Mouse (Mus musculus) mouse trophoblast stem cell (cell line): Measurements from ENCODE around the gene Smurf1.

Experiments
- in situ Hi-C, 2 experiments: fragments of 300-500 bp; cut with MseI, MboI; formaldehyde crosslinking; loops; 2 replicates in 1 of 2; 3 replicates in 1 of 2; pipeline ENCODE4 v1.15.1; 2025

Gene Smurf1

DNA sequence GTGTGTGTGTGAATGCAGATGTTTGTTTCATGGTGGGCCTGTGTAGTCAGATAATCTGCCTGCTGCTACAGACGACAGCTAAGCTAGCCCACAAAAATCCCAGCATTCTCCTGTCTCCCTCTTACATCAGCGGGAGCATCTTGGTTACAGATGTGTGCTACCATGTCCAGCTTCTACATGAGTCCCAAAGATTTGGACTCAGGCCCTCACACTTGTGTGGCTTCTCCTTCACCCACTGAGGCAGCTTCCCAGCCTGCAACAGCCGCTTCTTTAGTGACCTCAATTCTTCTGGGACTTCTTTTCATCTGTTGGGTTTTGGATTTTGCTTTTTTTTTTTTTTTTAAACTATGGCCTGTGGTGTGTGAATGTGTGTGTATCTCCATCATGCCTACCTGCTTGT is 92.8 kb downstream of the Smurf1 start:
- in situ Hi-C loops = no loop called here

DNA sequence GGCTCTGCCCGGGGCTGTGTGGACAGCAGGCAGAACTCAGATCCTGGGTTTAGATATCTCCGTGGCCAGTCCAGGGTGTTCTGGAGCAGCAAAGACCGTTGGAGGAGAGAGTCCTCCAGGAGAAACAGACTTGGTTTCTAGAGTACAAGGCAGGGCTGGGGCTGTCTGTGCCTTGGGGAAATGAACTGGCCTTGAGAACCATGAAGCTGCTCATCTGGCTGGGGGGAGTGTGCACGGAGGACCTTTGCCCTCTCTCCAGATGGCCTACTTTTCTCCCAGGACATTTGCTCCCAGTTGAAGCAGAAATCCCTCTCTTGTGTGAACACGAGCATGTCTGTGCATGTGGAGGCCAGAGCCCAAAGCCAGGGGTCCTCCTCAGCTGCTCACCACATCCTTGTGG is 93.3 kb downstream of the Smurf1 start:
- in situ Hi-C loops = no loop called here

DNA sequence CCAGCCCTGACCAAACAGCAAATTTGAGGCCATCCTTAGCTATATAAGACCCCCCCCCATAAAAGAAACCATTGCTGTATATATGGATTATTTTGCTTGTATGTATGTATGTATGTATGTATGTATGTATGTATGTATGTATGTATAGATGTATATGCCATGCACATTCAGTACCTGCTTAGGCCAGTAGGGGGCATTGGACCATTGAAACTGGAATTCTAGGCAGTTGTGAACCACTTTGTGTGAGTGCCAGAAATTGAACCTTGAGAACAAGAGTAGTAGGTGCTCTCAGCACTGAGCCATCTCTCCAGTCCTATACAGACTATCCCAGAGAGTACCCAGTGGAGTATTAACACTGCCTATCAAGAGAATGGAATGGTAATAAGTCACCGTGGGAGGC is 93.9 kb downstream of the Smurf1 start:
- in situ Hi-C loops = no loop called here

DNA sequence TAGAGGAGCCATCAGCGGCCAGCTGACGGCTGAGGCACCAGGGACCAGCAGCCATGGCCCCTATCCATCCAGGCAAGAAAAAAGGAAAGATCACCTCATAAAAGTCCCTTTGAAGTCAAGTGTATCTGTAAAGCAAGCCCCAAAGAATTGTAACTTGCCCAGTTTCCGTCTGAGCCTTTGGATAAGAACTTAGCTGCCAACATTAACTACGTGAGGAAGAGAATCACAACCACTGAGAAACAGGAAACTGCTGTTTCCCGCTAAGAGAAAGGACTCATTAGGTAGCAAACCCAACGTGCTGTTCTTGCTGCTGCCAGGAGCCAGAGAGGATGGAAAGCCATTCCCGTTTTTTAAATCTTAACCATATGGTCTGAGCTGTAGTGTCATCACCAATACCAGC is 94.9 kb downstream of the Smurf1 start:
- in situ Hi-C loops = no loop called here

DNA sequence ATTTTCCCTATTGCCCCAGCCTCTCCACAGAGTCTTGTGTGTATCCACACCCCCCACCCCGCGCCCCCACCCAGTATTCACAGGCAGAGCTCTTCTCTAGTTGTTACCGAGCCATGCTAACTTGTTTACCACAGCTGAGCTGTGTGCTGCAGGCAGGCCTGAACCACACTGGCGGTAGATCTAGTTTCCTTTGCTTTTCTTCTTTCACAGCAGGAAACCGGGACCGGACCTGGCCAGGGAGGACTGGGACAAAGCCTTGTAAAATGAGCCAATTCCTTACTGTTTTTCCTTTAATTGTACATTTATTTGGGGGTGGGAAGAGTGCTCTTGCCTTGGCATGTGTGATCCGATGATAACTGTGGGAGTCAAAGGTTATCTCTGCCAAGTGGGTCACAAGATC is 96.2 kb downstream of the Smurf1 start:
- in situ Hi-C loops = no loop called here

DNA sequence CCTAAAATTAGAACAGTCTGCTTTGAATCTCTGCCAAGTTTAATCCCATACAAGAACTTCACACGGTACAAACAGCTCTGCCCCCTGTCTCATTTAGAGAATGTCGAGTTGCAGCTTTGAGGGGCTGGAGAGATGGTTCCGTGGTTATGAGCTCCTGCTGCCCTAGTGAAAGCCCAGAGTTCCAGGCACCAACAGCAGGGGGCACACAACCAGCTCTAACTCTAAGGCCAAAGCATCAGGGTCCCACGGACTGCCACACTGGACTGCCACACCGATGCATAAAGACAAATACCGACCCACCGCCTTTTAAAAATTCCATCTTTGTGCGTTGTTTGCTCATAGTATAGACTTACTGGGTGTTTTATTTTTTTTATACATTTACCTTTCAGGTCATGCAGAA is 98.7 kb downstream of the Smurf1 start:
- in situ Hi-C loops = no loop called here

DNA sequence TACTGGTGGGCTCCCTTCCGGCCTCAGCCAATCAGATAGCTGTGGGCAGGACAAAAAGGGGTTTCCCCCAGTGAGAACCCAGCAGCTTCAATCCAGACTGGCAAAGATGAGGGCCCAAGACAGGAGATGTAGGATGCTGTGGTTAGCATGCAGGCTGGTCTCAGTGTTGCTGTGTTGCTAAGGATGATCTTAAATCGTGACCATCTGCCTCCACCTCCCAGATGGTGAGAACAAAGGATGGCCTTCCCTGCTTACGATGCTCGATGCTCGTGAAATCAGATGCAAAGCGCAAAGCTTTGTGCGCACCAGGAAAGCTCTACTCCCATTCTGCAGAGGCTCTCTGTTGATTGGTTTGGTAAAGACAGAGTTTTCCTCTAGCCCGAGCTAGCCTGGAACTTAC is 104.7 kb downstream of the Smurf1 start:
- in situ Hi-C loops = no loop called here

DNA sequence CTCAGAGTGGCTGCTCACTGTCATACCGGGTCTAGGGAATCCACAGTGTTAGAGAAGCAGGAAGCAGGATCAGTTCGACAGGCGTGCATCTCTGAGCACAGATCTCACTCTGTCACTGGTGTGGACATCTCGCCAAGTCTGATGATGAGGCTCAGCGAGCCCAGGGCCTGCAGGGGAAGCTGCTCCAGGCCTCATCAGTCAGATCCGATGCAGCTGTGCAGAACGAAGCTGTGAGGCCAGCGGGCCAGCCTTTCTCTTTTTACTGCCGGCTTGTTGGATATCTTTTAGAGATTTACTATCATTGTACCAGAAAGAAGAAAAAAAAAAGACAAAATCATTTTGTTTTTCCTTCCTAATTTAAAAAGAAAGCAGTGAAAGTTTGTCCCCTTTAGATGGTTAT is 106.4 kb downstream of the Smurf1 start:
- in situ Hi-C loops = no loop called here

DNA sequence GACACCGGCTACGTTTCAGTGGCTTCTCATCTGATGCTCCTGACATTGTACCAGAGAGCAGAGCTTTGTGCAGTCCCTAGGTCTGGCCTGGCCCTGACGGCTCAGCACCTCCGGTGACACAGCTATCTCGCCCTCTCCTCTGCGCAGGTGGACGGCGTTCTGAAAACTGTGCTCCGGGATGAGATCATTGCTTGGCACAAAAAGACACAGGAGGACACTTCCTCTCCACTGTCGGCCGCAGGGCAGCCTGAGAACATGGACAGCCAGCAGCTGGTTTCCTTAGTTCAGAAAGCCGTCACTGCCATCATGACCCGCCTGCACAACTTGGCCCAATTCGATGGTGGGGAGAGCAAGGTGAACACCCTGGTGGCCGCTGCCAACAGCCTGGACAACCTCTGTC is 107.1 kb downstream of the Smurf1 start:
- in situ Hi-C loops = no loop called here

DNA sequence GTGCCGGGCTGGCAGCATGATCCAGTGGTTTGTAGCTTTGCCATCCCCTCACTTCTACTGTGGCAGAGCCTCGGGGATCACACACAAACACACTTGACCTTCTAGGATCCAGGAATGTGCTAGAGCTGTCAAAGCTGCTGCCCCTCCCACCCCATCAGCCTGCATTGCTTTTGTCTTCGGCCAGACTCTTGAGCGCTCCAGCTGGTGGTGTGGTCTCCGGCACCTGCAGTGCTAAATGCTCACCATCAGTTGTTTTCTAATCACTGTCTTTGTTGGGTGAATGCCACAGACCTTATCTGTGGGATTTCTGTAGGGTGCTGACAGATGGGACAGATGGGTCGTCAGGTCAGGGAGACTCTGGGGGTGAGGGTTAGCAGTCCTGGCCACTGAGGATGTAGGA is 109.7 kb downstream of the Smurf1 start:
- in situ Hi-C loops = no loop called here

DNA sequence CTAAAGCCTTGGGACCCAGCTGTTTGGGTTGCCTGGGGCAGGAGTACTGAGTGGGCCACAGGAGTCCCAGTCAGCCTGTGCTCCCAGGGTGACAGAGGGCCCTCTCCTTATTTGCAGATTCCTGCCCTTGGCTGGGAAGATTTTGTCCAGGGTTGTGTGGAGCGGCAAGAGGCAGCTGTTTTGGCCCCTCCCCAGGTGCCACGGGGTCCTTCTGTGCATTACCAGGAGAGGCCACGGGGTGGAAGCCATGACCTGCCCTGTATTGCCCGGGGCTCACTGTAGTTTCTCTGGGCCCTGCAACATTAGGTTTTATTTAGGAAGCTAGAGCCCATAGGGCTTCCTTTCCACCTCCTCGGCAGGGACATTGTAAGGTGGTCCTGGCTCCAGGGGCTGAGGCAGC is 111.7 kb downstream of the Smurf1 start:
- in situ Hi-C loops = no loop called here

DNA sequence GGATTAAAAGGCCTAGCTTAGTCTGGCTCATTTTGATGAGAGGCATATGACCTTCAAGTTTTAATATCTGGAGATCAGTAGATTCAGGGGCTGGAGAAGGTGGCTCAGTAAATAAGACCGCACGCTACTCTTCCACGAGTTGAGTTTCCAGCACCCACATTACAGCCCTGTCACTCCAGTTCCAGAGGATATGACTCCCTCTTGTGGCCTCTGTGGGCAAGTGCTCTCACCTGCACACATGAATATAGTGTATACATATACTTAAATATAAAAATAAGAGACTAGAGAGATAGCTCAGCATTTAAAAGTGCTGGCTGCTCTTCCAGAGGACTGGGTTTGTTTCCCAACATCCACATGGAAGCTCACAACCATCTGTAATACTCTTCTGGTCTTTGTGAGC is 113.8 kb downstream of the Smurf1 start:
- in situ Hi-C loops = no loop called here

DNA sequence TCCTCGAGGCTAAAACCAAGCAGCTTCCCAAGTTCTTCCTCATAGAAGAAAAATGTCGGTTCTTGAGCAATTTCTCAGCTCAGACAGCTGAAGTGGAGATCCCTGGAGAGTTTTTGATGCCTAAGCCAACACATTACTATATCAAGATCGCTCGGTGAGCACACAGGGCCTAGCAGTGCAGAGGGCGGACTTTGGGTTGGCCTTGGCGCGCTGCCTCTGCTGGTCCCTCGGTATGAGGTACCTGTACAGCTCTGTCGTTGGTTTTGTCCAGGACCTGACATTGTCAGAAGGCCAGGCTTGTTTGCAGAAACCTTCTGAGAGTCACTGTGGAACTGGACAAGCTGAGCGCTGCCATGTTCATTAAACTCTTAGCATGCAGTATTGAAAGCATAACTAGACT is 115.7 kb downstream of the Smurf1 start:
- in situ Hi-C loops = no loop called here

DNA sequence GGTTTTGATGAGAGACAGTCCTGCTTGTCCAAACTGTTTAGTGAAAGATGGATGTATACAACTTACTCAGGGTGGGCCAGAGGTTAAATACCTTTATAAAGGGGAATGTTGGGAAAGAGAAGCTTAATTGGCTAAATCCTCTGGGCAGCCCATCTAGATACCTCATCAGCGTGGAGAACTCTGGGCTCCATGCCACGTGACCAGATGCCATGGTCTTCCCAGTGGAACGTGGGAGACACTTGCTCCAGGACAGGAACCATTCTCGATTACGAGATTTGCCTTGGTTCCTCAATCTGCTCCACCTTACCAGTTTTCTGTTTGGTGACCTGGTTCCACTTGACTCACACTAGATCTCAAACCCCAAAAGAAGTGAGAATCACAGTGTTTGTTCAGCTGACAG is 116.9 kb downstream of the Smurf1 start:
- in situ Hi-C loops = no loop called here

DNA sequence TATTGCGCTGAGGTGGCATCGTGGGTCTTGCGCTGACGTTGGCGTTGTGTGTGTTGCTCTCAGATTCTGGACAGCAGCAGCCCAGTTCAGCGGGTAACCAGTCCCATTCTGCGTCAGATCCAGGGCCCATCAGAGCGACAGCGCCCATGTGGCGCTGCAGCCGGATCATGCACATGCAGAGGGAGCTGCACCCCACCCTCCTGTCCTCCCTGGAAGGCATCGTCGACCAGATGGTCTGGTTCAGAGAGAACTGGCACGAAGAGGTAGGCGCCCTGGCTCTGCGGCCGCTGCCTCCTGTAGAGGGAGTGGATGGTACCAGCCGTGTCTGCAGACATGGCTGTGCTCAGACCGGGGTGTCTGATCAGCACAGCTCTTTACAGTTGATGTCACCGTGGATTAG is 120.3 kb downstream of the Smurf1 start:
- in situ Hi-C loops = no loop called here

DNA sequence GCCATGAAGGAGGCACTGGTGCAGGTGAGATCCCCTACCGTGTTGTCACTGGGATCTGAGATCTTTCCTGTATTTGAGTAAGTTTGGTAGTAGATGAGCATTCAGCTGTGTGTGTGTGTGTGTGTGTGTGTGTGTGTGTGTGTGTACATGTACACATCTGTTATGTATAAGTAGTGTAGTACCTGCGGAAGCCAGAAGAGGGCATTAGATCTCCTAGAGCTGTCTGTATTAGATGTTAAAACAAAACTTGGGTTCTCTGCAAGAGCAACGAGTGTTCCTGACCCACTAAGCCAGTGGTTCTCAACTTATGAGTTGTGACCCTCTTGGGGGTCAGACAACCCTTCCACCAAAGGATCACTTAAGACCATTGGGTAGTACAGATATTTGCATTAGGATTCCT is 129.5 kb downstream of the Smurf1 start:
- in situ Hi-C loops = no loop called here

DNA sequence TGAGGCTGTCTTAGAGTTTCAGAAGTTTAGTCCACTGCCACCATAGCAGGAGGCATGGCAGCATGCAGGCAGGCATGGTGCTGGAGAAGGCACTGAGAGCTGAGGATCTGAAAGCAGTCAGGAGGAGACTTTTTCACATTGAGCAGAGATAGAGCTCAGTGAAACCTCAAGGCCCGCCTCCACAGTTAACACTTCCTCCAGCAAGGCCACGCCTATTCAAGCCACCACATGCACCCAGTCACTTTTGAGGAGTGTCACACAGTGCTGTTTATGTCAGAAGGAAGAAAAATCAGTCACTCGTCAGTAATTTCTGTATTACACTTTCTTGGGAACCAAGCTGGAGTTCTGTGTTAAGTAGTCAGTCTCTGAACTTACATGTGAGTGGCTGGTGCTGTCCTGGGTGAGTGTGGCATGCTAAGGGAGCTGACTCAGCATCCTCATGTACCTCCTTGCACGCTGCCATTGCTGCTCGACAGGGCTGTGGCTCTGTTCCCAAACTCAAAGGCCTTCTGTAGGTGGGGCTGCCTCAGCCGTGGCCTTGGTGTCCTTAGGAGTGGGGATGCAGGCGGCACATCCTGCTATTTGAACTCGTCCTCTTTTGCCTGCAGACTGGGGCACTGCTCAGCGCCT is 133.7 kb downstream of the Smurf1 start:
- in situ Hi-C loops = no loop called here

DNA sequence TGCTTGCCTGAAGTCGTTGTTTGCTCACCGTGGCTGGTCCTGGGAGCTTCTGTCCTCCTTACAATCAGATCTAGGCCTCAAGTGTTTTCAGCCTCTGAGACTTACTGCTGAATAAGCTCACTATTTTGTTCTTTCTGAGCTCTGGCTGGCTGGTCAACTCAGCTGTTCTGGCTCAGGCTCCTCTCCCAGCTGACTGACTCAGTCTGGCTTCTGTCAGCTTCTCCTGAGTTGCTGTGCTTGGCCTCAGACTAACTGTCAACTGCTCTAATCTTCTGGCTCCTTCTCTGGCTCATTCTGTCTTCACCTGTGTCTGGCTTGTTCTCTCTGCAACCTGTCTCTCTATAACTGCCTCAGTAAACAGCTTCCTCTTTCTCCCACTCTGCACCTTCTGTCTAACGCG is 136.0 kb downstream of the Smurf1 start:
- in situ Hi-C loops = no loop called here

DNA sequence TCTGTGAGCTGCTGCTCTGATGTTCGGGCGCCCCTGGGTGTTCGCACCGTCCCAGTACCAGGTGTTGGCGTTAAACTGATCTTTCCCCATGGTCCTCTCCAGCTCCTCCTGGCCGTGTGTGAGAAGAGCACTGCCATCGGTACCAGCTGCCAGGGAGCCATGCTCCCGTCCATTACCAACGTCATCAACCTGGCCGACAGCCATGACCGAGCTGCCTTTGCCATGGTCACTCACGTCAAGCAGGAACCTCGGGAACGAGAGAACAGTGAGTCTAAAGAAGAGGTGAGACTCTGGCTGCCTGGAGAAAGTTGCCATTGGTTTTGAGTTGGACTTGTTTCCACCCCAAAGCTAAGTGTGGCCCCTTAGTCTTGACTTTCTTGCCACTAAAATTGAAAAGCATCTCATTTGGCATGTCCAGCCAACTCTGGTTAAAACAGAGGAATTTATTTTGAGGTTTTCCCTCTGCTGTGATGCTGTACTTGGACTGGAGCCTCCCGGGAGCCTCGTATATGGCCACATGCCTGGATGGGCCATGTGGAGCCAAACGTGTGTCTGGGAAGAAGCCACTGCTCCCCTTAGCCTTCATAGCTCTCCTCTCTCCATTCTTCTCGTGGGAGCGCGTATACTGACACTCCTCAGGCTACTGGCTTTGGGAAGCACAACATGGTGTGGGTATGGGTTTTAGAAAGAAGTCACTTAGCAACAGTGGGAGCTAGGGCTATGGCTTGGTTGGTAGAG is 137.1 kb downstream of the Smurf1 start:
- in situ Hi-C loops = no loop called here
